Mouse (Mus musculus) forebrain, embryonic 14.5 days (tissue): ENCODE measurements at regions not wholly inside any gene's neighbourhood (a gene's known extent, or its start where the extent isn't known, plus 50 kb on each side); places are given as distances from the start of the nearest gene placed in this dataset.

Source experiments
- ATAC-seq: fragments of 200-750 bp; cut with Nextera tagmentation; 2 replicates; pipeline ENCODE4 v1.8.0; 2017; ENCODE audit warnings: mild to moderate bottlenecking, moderate library complexity
- DNase-seq: peaks from one replicate; pipeline ENCODE4 v3.0.0-alpha.2; 2015; ENCODE audit warnings: low spot score
- H3K27ac ChIP-seq: fragments of 300-500 bp; sonication (generic); 2 replicates; pipeline ENCODE4 v1.5.1; 2014; ENCODE audit warnings: low read depth, mild to moderate bottlenecking, control low read depth, low read length, moderate library complexity
- H3K27me3 ChIP-seq: fragments of 300-500 bp; sonication (generic); replicated peaks from 2 replicates; pipeline ENCODE4 v1.6.1; 2014; ENCODE audit warnings: low read length, control low read depth, mixed read lengths; ENCODE audit not compliant: control insufficient read depth, insufficient read depth
- H3K36me3 ChIP-seq: fragments of 300-500 bp; sonication (generic); 2 replicates; pipeline ENCODE4 v1.6.1; 2014; ENCODE audit warnings: low read length, control low read depth; ENCODE audit not compliant: control insufficient read depth, insufficient read depth
- H3K4me1 ChIP-seq: fragments of 300-500 bp; sonication (generic); 2 replicates; pipeline ENCODE4 v1.6.1; 2014; ENCODE audit warnings: antibody characterized with exemption, low read length, control low read depth; ENCODE audit not compliant: control insufficient read depth, insufficient read depth
- H3K4me2 ChIP-seq: fragments of 300-500 bp; sonication (generic); 2 replicates; pipeline ENCODE4 v1.6.1; 2014; ENCODE audit warnings: mild to moderate bottlenecking, control low read depth, low read length
- H3K4me3 ChIP-seq: fragments of 300-500 bp; sonication (generic); 2 replicates; pipeline ENCODE4 v1.5.1; 2014; ENCODE audit warnings: low read depth, low read length, control low read depth
- H3K9ac ChIP-seq: fragments of 300-500 bp; sonication (generic); 2 replicates; pipeline ENCODE4 v1.6.1; 2014; ENCODE audit warnings: mild to moderate bottlenecking, low read length, control low read depth, moderate library complexity
- H3K9me3 ChIP-seq: fragments of 300-500 bp; sonication (generic); replicated peaks from 2 replicates; pipeline ENCODE4 v1.6.1; 2016; ENCODE audit warnings: low read length, control low read depth, mixed read lengths; ENCODE audit not compliant: control insufficient read depth
- WGBS: fragments of 180-500 bp; shearing (Covaris S2); extraction: QIAGEN DNeasy Blood & Tissue Kit; methylation state at CpG from one replicate; pipeline ENCODE4 v1.1.7; 2014; 5-methylcytosine and 5-hydroxymethylcytosine counted together

DNA sequence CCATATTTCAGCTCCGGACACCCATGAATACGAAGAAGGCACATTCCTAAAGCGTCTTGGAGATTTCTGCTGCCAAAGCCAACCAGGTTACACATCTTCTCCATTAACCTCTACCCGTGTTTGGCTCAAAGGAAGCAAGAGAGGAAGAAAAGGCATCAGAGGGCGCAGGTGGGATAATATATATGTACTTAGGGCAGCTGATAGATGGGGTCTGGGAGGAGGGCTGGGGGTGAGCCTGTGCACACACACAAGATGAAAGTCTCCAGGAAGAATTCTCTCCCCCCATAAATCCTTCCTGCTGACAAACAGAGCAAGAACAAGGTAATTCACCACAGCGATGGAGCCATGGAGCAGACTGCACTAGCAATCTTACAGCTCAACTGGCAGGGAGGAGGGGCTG lies 529.5 kb upstream of the Kdm8 start:
- Histone ChIP-seq H3K9me3 (no peaks in the 10 kb centered on the region), H3K4me2 (no peak overlapping the region), H3K9ac (no peak overlapping the region), H3K4me1 (peaks cover 12% of the 10 kb centered on the region; the same call in 1 of the 2 replicates), H3K27ac (no peak overlapping the region), H3K27me3 (no peaks in the 10 kb centered on the region), H3K36me3 (no peaks in the 10 kb centered on the region), H3K4me3 (no peak overlapping the region)
- 70% methylated on average over 6 of the region's 6 CpGs for WGBS
- no peak for DNase-seq
- no peak for ATAC-seq

DNA sequence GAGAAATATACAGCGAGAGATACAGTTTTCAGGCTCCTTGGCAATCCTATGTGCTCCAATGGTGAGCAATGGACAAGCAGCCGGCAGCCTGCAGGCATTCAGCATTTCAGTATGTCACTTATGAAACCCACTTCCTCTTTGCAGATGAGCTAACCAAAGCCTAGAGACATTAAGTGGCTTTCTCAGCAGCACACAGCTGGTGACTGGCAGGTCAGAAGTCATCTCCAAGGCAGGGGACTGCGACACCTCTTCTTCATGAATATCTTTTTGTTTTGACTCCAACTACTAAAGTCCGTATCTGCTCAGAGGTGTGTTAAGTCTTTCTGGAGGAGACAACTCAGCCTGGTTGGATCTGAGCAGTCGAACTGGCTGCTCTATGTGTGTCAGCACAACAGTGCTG lies 528.8 kb upstream of the Kdm8 start:
- WGBS: 77% methylated on average over 5 of the region's 5 CpGs
- Histone ChIP-seq H3K4me2 (no peak overlapping the region), H3K27me3 (no peaks in the 10 kb centered on the region), H3K36me3 (no peaks in the 10 kb centered on the region), H3K9me3 (no peaks in the 10 kb centered on the region), H3K4me3 (no peak overlapping the region), H3K4me1 (peaks cover 12% of the 10 kb centered on the region; the same call in 1 of the 2 replicates), H3K9ac (no peak overlapping the region), H3K27ac (no peak overlapping the region)
- no peak for ATAC-seq
- DNase-seq: no peak

DNA sequence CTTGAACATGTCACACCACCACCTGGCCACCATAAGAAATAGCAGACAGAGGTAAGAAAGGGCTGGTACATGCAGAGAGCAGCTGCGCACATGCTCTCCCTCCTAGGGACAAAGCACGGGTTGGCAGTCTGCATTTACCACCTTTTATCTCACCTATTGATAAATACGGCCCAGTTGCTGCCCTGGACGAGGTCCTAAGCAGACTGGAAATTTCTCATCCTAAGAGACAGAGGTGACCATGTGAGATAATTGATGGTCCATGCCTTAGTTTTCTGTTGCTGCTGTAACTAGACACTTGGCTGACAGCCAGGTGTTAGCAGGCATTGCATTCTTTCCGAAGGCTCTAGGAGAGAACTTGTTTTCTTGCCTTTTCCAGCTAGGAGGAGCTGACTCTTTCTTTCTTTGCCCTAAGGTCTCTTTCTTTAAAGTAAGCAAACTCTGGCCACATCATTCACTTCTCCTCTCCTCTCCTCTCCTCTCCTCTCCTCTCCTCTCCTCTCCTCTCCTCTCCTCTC lies 526.8 kb upstream of the Kdm8 start:
- Histone ChIP-seq H3K9ac (no peak overlapping the region), H3K9me3 (no peaks in the 10 kb centered on the region), H3K27me3 (no peaks in the 10 kb centered on the region), H3K4me3 (no peak overlapping the region), H3K27ac (no peak overlapping the region), H3K4me1 (peaks cover 12% of the 10 kb centered on the region; the same call in 1 of the 2 replicates), H3K4me2 (no peak overlapping the region), H3K36me3 (no peaks in the 10 kb centered on the region)
- DNase-seq (peak; percentile 60), ATAC-seq (no peak)
- 35% methylated on average over 5 of the region's 5 CpGs for WGBS

DNA sequence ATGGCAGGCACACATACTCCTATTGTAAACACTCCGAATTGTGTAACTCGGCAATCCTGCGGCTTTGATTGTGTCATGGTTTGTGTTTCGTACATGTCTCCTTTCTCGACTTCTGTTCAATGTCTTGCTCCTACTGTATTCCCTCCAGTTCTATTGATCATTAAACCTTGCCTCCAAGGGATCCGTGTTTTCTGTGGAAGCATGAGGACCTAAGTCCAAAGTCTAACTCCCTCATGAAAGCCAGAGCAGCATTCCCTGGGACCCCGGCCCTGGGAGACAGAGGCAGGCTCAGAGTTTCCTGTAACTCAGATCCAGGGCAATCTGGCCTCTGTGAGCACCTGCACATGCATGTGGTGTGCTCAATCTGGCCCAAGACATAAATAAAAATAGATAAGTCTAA lies 521.7 kb upstream of the Kdm8 start:
- H3K27me3 ChIP-seq: no peaks in the 10 kb centered on the region
- DNase-seq: no peak
- H3K9me3 ChIP-seq: no peaks in the 10 kb centered on the region
- no peak overlapping the region for H3K9ac ChIP-seq
- H3K27ac ChIP-seq: no peak overlapping the region
- ATAC-seq: no peak
- 85% methylated on average over 7 of the region's 7 CpGs for WGBS
- no peak overlapping the region for H3K4me2 ChIP-seq
- no peak overlapping the region for H3K4me3 ChIP-seq
- H3K36me3 ChIP-seq: no peaks in the 10 kb centered on the region
- H3K4me1 ChIP-seq: no peaks in the 10 kb centered on the region; the same call in 1 of the 2 replicates

DNA sequence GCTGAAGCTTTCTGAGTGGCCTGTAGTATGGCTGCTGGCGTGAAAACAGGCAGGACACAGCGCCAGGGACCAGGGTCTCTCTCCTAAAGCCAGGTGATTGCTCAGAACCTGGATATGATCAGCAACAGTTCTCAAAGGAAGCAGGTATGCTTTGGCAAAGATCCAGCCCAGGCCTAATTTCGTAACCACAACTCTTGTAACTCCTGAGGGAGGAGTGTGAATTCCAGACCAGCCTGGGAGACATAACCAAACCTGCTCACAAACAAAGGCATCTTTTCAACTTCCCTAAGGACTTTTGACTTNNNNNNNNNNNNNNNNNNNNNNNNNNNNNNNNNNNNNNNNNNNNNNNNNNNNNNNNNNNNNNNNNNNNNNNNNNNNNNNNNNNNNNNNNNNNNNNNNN lies 510.9 kb upstream of the Kdm8 start:
- 87% methylated on average over 3 of the region's 3 CpGs for WGBS
- Histone ChIP-seq H3K4me2 (no peak overlapping the region), H3K4me1 (peaks cover 7% of the 10 kb centered on the region; the same call in 1 of the 2 replicates), H3K36me3 (no peaks in the 10 kb centered on the region), H3K4me3 (no peak overlapping the region), H3K9ac (no peak overlapping the region), H3K9me3 (no peaks in the 10 kb centered on the region), H3K27me3 (no peaks in the 10 kb centered on the region), H3K27ac (no peak overlapping the region)
- DNase-seq: no peak
- no peak for ATAC-seq

DNA sequence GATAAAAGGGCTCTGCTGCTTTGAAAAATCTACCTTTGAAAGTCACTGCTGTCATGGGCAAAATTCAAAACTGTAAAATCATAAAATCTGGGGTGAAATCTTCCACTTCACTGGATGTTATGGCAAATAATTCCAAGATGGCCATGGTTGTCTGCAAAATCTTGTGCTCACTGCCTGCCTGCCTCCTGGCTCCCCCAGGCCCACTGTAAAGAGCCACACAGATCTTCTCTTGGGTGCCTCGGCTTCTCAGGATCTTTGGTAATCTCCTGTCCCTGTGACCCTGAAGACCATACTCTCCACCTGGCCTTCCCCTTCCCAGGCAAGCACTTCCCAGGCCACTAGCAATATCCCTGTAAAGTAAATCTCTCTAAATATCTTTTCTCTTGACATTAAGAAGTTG lies 505.1 kb upstream of the Kdm8 start:
- WGBS: 100% methylated on average over 1 of the region's 1 CpGs
- Histone ChIP-seq H3K4me1 (peaks cover 7% of the 10 kb centered on the region; the same call in 1 of the 2 replicates), H3K9ac (no peak overlapping the region), H3K27ac (no peak overlapping the region), H3K36me3 (no peaks in the 10 kb centered on the region), H3K9me3 (no peaks in the 10 kb centered on the region), H3K4me2 (no peak overlapping the region), H3K27me3 (no peaks in the 10 kb centered on the region), H3K4me3 (no peak overlapping the region)
- DNase-seq: no peak
- no peak for ATAC-seq

DNA sequence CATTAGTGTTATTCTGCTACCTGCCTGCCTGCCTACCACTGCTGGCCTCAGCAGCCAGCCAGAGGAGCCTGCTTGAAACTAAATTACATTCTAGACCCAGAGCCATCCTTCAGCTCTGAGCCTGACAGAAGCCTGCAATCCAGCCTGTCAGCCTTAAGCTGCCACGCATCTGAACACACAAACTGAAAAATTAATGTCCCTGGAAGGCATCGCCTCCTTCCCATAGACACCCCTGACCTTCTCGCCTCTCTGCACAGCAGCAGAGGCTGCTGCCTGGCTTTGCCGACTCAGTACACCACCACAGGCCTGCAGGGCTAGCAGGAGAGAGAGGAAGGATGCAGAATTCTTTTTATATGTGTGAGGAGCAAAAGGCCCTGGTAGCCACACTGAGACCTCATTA lies 502.9 kb upstream of the Kdm8 start:
- no peak for ATAC-seq
- H3K27ac ChIP-seq: no peak overlapping the region

DNA sequence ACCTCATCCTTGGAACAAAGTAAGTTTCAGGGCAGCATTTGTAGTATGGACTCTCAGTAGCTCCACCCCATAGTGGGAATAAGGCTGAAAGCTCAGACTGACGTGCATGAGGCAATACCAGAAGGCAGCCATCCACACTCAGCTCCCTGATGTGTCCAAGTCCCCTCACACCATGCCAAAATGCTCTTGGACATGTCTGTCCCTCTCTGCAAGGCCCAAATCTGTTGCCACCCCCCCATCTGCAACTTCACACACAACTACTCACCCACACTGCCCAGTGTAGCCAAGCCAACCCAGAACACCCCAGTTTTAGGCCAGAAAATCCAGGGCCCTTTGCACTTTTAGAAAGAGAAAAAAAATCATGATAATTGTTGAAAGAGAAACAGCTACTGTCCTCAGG lies 498.1 kb upstream of the Kdm8 start:
- H3K36me3 ChIP-seq: no peaks in the 10 kb centered on the region
- 71% methylated on average over 1 of the region's 1 CpGs for WGBS

More for the DNA sequence above, 502.9 kb upstream of the Kdm8 start:
- no peak overlapping the region for H3K9ac ChIP-seq
- no peaks in the 10 kb centered on the region for H3K36me3 ChIP-seq
- no peak for DNase-seq
- no peak overlapping the region for H3K4me2 ChIP-seq
- H3K4me1 ChIP-seq: no peaks in the 10 kb centered on the region
- H3K4me3 ChIP-seq: no peak overlapping the region
- WGBS: 83% methylated on average over 4 of the region's 4 CpGs
- H3K9me3 ChIP-seq: no peaks in the 10 kb centered on the region
- H3K27me3 ChIP-seq: no peaks in the 10 kb centered on the region

DNA sequence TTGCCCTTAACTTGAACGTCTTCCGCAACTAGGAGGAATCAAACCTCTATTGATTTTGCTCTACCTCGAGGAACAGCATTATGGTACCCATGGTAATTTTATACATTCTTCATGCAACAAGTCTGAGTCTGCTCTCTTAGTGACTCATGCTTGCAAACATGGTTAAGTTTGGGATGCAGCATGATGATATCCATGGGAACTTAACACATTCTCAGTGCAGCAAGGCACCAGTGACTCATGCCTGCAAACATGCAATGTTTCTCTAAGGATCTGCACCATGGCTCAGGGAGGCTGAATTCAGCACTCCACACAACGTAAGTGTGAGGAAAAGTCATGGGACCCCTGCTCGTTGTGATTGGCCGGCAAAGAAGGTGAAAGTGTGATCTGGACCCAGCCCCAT lies 487.1 kb upstream of the Kdm8 start:
- Histone ChIP-seq H3K27me3 (no peaks in the 10 kb centered on the region), H3K4me1 (no peaks in the 10 kb centered on the region), H3K27ac (no peak overlapping the region), H3K9me3 (no peaks in the 10 kb centered on the region), H3K4me3 (no peak overlapping the region), H3K36me3 (no peaks in the 10 kb centered on the region), H3K4me2 (no peak overlapping the region), H3K9ac (no peak overlapping the region)
- 87% methylated on average over 6 of the region's 6 CpGs for WGBS
- DNase-seq (no peak), ATAC-seq (no peak)

More for the DNA sequence above, 498.1 kb upstream of the Kdm8 start:
- no peak overlapping the region for H3K4me3 ChIP-seq
- no peak for ATAC-seq
- H3K4me2 ChIP-seq: no peak overlapping the region
- no peak overlapping the region for H3K27ac ChIP-seq
- DNase-seq: no peak
- no peaks in the 10 kb centered on the region for H3K4me1 ChIP-seq
- H3K9me3 ChIP-seq: no peaks in the 10 kb centered on the region
- H3K27me3 ChIP-seq: no peaks in the 10 kb centered on the region
- H3K9ac ChIP-seq: no peak overlapping the region
